Mouse (Mus musculus) hindbrain, embryonic 10.5 days (tissue): Measurements from ENCODE around the gene Fbxw13. TPM values are rescaled to one million over a fixed set of nuclear protein-coding genes. Genes with fewer than 3 reads are reported as not detected.

ENCODE experiments used
- polyA plus RNA-seq: library from polyadenylated mRNA; unstranded; fragments of >200 nt; fragmentation: Nextera tagmentation; extraction: Ambion mirVana; gene quantifications from 2 replicates; pipeline ENCODE4 v1.2.1, GENCODE M21; 2016

The Fbxw13 gene
- polyA plus RNA-seq, 1 experiment from 2014 or later, result not detected

Other genes with a start within 250 kb of the Fbxw13 start
- 1.2 and 3.3 TPM in 2 replicates for gene Col7a1, start 242.4 kb downstream of the Fbxw13 start, polyA plus RNA-seq
- not detected in 2 replicates for gene Ucn2, start 210.0 kb downstream of the Fbxw13 start, polyA plus RNA-seq
- 11.9 and 17.6 TPM in 2 replicates for gene Pfkfb4, start 204.2 kb downstream of the Fbxw13 start, polyA plus RNA-seq
- 38.8 and 43.6 TPM in 2 replicates for gene Shisa5, start 157.4 kb downstream of the Fbxw13 start, polyA plus RNA-seq
- gene Trex1, start 136.2 kb downstream of the Fbxw13 start, polyA plus RNA-seq, result 8.1 and 11.3 TPM in 2 replicates
- gene Atrip, start 121.9 kb downstream of the Fbxw13 start, polyA plus RNA-seq, result 30.5 and 32.1 TPM in 2 replicates
- gene Ccdc51, start 113.5 kb downstream of the Fbxw13 start, polyA plus RNA-seq, result 14.4 and 16.1 TPM in 2 replicates
- 758 and 785 TPM in 2 replicates for gene Tma7, start 113.4 kb downstream of the Fbxw13 start, polyA plus RNA-seq
- gene Plxnb1, start 100.6 kb downstream of the Fbxw13 start, polyA plus RNA-seq, result 26.8 and 34.4 TPM in 2 replicates
- gene Fbxw21, start 33.9 kb downstream of the Fbxw13 start, polyA plus RNA-seq, result not detected in 2 replicates
- gene Fbxw20, start 38.8 kb upstream of the Fbxw13 start, polyA plus RNA-seq, result not detected in 2 replicates
- not detected in 2 replicates for gene Fbxw14, start 91.7 kb upstream of the Fbxw13 start, polyA plus RNA-seq
- gene Fbxw28, start 143.7 kb upstream of the Fbxw13 start, polyA plus RNA-seq, result not detected in 2 replicates
- not detected in 2 replicates for gene Fbxw22, start 208.3 kb upstream of the Fbxw13 start, polyA plus RNA-seq